Mouse (Mus musculus): Measurements from ENCODE around the gene Dzip1. TPM values are rescaled to one million over a fixed set of nuclear protein-coding genes. Genes with fewer than 3 reads are reported as not detected.

The Dzip1 gene
- total and polyA plus RNA-seq, 3 experiments: 0.16 to 0.83 (median 0.51) TPM

DNA sequence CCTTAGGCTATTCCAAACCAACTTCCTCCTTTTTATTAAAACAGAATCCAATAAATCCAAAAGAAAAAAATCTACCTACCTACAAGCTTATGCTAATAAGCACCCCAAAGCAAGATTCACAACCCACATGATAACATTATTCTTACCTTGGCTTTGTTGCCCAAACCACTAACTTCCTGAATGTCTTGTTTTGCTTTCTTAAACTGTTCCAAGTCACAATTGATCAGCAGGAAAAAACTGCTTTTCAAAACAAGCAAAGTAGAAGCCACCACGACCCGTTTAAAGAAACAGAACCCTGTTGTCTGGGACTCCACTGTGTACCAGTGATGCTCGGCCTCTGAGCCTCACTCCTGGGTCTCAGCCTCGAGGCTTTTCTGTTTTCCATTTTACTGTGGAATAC lies 60.4 kb downstream of the Dzip1 start:
- Histone ChIP-seq H3K4me1 (ENCODE audit: control insufficient read depth in 1 of 2, insufficient read depth in 2 of 2) (0 out of 4 replicates have a peak, but pooled peaks cover 0 to 3% of the 10 kb centered on the region in 2 experiments), H3K4me2 (ENCODE audit: insufficient read depth, low read depth, poor library complexity, severe bottlenecking) (no peak overlapping the region), H3K27me3 (replicated peaks) (no peaks in the 10 kb centered on the region), H3K9ac (ENCODE audit: insufficient read depth, low read depth) (no peak overlapping the region), H3K4me3 (replicated peaks in 1 of 3; ENCODE audit: low read depth in 2 of 3, low read length in 2 of 3, poor library complexity in 1 of 3) (no peak overlapping the region), H3K27ac (ENCODE audit: insufficient read depth, low read depth) (no peak overlapping the region), H3K79me2 (replicated peaks; ENCODE audit: control insufficient read depth, extremely low read depth, insufficient read depth, poor library complexity, severe bottlenecking) (no peaks in the 10 kb centered on the region), H3K36me3 (replicated peaks in 1 of 2; ENCODE audit: control insufficient read depth in 1 of 2, insufficient read depth in 1 of 2, low read length in 1 of 2) (no peaks in the 10 kb centered on the region), H3K9me3 (replicated peaks; ENCODE audit: low read length) (no peaks in the 10 kb centered on the region)
- dilution Hi-C loops (cut with MboI; ENCODE audit: extremely low pct_ligation_motif_present, extremely low pct_unique_long_range_greater_than_20kb, low sequenced_read_pairs): no loop called here
- in situ Hi-C loops (cut with MboI; ENCODE audit: low pct_ligation_motif_present, low pct_unique_long_range_greater_than_20kb, low sequenced_read_pairs): no loop called here
- TF ChIP-seq NRF1 (IDR thresholded peaks at IDR 0.05; ENCODE audit: low read depth, low read length): no peak
- no peak for TF ChIP-seq ZNF384 (IDR thresholded peaks at IDR 0.05; ENCODE audit: low read depth, low read length)
- no peak for TF ChIP-seq TBP (conservative IDR thresholded peaks at IDR 0.05; ENCODE audit: low read depth, low read length)
- no peak for TF ChIP-seq HCFC1 (IDR thresholded peaks at IDR 0.05; ENCODE audit: low read depth, low read length)
- no peak for TF ChIP-seq ZKSCAN1 (IDR thresholded peaks at IDR 0.05; ENCODE audit: borderline replicate concordance, low read depth, low read length)
- no peak for DNase-seq (ENCODE audit: extremely low read depth)

DNA sequence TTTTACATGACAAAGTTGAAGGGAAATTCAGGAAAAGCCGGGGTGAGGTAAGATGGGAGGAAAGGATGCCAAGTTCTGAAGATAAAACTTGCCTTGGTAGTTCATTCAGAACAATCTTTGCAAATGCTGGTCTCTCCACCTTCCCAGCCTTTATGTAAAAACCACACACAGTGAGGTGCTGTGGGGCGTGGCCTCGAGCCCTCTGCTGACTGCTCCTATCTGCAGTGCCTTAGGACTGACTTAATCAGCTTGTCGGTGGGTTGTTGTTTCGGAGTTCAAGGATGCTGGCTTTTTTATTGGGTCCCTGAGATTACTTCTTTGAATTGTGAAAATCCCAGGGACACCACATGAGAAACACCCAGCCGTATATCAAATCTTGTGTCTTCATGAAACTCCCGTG lies 63.0 kb downstream of the Dzip1 start:
- Histone ChIP-seq H3K4me1 (ENCODE audit: control insufficient read depth in 1 of 2, insufficient read depth in 2 of 2) (peaks cover 0 to 11% of the 10 kb centered on the region in 2 experiments; a peak in 2 of 4 replicates), H3K9ac (ENCODE audit: insufficient read depth, low read depth) (no peak overlapping the region), H3K9me3 (replicated peaks; ENCODE audit: low read length) (no peaks in the 10 kb centered on the region), H3K27ac (ENCODE audit: insufficient read depth, low read depth) (no peak overlapping the region), H3K79me2 (replicated peaks; ENCODE audit: control insufficient read depth, extremely low read depth, insufficient read depth, poor library complexity, severe bottlenecking) (no peaks in the 10 kb centered on the region), H3K27me3 (replicated peaks) (peaks cover 8% of the 10 kb centered on the region), H3K36me3 (replicated peaks in 1 of 2; ENCODE audit: control insufficient read depth in 1 of 2, insufficient read depth in 1 of 2, low read length in 1 of 2) (no peaks in the 10 kb centered on the region), H3K4me3 (replicated peaks in 1 of 3; ENCODE audit: low read depth in 2 of 3, low read length in 2 of 3, poor library complexity in 1 of 3) (no peak overlapping the region), H3K4me2 (ENCODE audit: insufficient read depth, low read depth, poor library complexity, severe bottlenecking) (no peak overlapping the region)
- in situ Hi-C loops (cut with MboI; ENCODE audit: low pct_ligation_motif_present, low pct_unique_long_range_greater_than_20kb, low sequenced_read_pairs): no loop called here
- dilution Hi-C loops (cut with MboI; ENCODE audit: extremely low pct_ligation_motif_present, extremely low pct_unique_long_range_greater_than_20kb, low sequenced_read_pairs): no loop called here
- TF ChIP-seq MAZ (IDR thresholded peaks at IDR 0.05; ENCODE audit: low read depth, low read length) (no peak), MXI1 (IDR thresholded peaks at IDR 0.05; ENCODE audit: low read depth, low read length) (no peak), TBP (conservative IDR thresholded peaks at IDR 0.05; ENCODE audit: low read depth, low read length) (no peak), RAD21 (IDR thresholded peaks at IDR 0.05; ENCODE audit: low read depth, low read length) (no peak), POLR2A (IDR thresholded peaks at IDR 0.05; ENCODE audit: low read depth, low read length) (no peak), TCF12 (IDR thresholded peaks at IDR 0.05; ENCODE audit: low read depth, low read length) (no peak)
- DNase-seq (ENCODE audit: extremely low read depth): no peak

DNA sequence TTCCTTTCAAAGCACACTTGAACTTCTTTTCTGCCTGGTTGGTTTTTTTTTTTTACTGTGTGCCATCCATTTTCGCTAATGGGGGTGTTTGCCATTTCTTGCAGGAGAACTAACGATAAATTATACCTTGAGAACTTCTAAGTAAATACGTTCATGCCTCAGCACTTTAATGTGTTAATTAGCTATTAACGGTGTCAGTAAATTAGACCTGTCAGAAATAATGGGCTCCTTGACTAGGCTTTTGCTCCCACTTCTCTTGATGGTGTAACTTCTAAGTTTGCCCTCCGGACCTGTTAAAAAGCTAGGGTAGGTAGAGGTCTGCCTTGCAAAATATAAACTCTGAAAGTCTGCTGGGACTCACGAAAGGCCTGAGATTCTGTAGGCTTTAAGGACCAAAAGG lies 66.9 kb downstream of the Dzip1 start:
- Histone ChIP-seq H3K27me3 (replicated peaks) (peaks cover 18% of the 10 kb centered on the region), H3K27ac (ENCODE audit: insufficient read depth, low read depth) (no peak overlapping the region), H3K4me1 (ENCODE audit: control insufficient read depth in 1 of 2, insufficient read depth in 2 of 2) (peaks cover 0 to 39% of the 10 kb centered on the region in 2 experiments; a peak in 2 of 4 replicates), H3K79me2 (replicated peaks; ENCODE audit: control insufficient read depth, extremely low read depth, insufficient read depth, poor library complexity, severe bottlenecking) (no peaks in the 10 kb centered on the region), H3K4me2 (ENCODE audit: insufficient read depth, low read depth, poor library complexity, severe bottlenecking) (no peak overlapping the region), H3K4me3 (replicated peaks in 1 of 3; ENCODE audit: low read depth in 2 of 3, low read length in 2 of 3, poor library complexity in 1 of 3) (no peak overlapping the region), H3K9me3 (replicated peaks; ENCODE audit: low read length) (no peaks in the 10 kb centered on the region), H3K36me3 (replicated peaks in 1 of 2; ENCODE audit: control insufficient read depth in 1 of 2, insufficient read depth in 1 of 2, low read length in 1 of 2) (no peaks in the 10 kb centered on the region), H3K9ac (ENCODE audit: insufficient read depth, low read depth) (no peak overlapping the region)
- in situ Hi-C loops (cut with MboI; ENCODE audit: low pct_ligation_motif_present, low pct_unique_long_range_greater_than_20kb, low sequenced_read_pairs) (no loop called here), dilution Hi-C loops (cut with MboI; ENCODE audit: extremely low pct_ligation_motif_present, extremely low pct_unique_long_range_greater_than_20kb, low sequenced_read_pairs) (no loop called here)
- DNase-seq (ENCODE audit: extremely low read depth): no peak
- TF ChIP-seq POLR2AphosphoS2 (IDR thresholded peaks at IDR 0.05; ENCODE audit: low read depth, low read length) (no peak), RAD21 (IDR thresholded peaks at IDR 0.05; ENCODE audit: low read depth, low read length) (no peak), SIN3A (IDR thresholded peaks at IDR 0.05; ENCODE audit: low read length) (no peak), BHLHE40 (IDR thresholded peaks at IDR 0.05; ENCODE audit: low read depth, low read length) (no peak)

Measured in CH12.LX (cell line).